Mouse (Mus musculus) hindbrain, embryonic 16.5 days (tissue): ENCODE measurements around the gene Abca1. TPM values are rescaled to one million over a fixed set of nuclear protein-coding genes. Genes with fewer than 3 reads are reported as not detected.
A peak's percentile ranks its signal among the peaks of the same experiment; 100 is the strongest.

Source experiments
- ATAC-seq: fragments of 200-750 bp; cut with Nextera tagmentation; 2 replicates; pipeline ENCODE4 v1.8.0; 2017; ENCODE audit warnings: moderate TSS enrichment, moderate library complexity
- H3K27ac ChIP-seq: fragments of 300-500 bp; sonication (generic); 2 replicates; pipeline ENCODE4 v1.5.1; 2014; ENCODE audit warnings: low read depth, mild to moderate bottlenecking, control low read depth, low read length, moderate library complexity
- H3K27me3 ChIP-seq: fragments of 300-500 bp; sonication (generic); replicated peaks from 2 replicates; pipeline ENCODE4 v1.6.1; 2014; ENCODE audit warnings: low read length; ENCODE audit not compliant: control insufficient read depth, insufficient read depth
- H3K36me3 ChIP-seq: fragments of 300-500 bp; sonication (generic); 2 replicates; pipeline ENCODE4 v1.6.1; 2014; ENCODE audit warnings: mild to moderate bottlenecking, low read length, moderate library complexity, mixed read lengths; ENCODE audit not compliant: control insufficient read depth, insufficient read depth
- H3K4me1 ChIP-seq: fragments of 300-500 bp; sonication (generic); 2 replicates; pipeline ENCODE4 v1.6.1; 2014; ENCODE audit warnings: low read depth, low read length; ENCODE audit not compliant: control insufficient read depth, insufficient read depth
- H3K4me2 ChIP-seq: fragments of 300-500 bp; sonication (generic); 2 replicates; pipeline ENCODE4 v1.6.1; 2014; ENCODE audit warnings: mild to moderate bottlenecking, low read length, control low read depth, moderate library complexity
- H3K4me3 ChIP-seq: fragments of 300-500 bp; sonication (generic); 2 replicates; pipeline ENCODE4 v1.5.1; 2014; ENCODE audit warnings: mild to moderate bottlenecking, low read length, control low read depth, moderate library complexity
- H3K9ac ChIP-seq: fragments of 300-500 bp; sonication (generic); 2 replicates; pipeline ENCODE4 v1.6.1; 2014; ENCODE audit warnings: low read depth, mild to moderate bottlenecking, control low read depth, low read length, moderate library complexity
- H3K9me3 ChIP-seq: fragments of 300-500 bp; sonication (generic); 2 replicates; pipeline ENCODE4 v1.6.1; 2014; ENCODE audit warnings: mild to moderate bottlenecking, low read length, moderate library complexity; ENCODE audit not compliant: control insufficient read depth
- WGBS: fragments of 180-500 bp; shearing (Covaris S2); extraction: QIAGEN DNeasy Blood & Tissue Kit; methylation state at CpG from one replicate; pipeline ENCODE4 v1.1.7; 2014; 5-methylcytosine and 5-hydroxymethylcytosine counted together
- polyA plus RNA-seq: library from polyadenylated mRNA; unstranded; fragments of >200 nt; fragmentation: Nextera tagmentation; extraction: Ambion mirVana; gene quantifications from 2 replicates; pipeline ENCODE4 v1.2.1, GENCODE M21; 2015

Gene Abca1
- polyA plus RNA-seq, 1 experiment from 2014 or later = 9.4 TPM

DNA sequence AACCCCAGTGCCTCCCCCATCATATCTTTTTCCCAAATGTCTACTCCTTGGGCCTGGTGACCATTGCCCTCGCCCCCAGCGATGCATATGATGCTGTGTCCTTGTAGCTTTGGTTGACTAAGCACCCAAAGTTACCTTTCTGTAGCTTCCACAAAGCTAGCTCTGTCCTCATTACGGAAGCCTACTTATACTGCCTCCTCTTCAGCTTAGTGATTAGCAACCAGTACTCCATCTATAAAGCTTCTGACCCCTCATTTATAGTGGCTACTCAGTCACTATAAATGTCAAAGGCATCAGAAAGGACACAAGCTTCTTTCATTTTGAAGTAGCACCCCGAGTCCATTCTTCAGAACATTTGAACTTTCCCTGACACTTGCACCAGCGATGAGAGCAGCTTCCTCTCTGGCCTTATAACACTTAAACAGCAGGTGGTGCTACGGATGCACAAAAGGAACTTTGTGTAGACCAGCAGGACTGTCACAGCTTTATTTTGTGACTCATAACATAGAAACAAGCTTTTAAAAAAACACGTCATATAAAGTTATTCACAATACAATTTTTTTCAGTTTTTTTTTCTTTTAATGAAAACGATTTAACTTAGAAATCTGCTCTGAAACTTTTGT is 129.3 kb downstream of the Abca1 start:
- Histone ChIP-seq H3K36me3 (0 out of 2 replicates have a peak, but pooled peaks cover under 1% of the 10 kb centered on the region), H3K27me3 (no peaks in the 10 kb centered on the region), H3K9me3 (no peaks in the 10 kb centered on the region), H3K4me1 (no peaks in the 10 kb centered on the region), H3K4me3 (no peak overlapping the region), H3K27ac (no peak overlapping the region), H3K4me2 (no peak overlapping the region), H3K9ac (no peak overlapping the region)
- ATAC-seq = peak; percentile 79
- WGBS = 35% methylated on average over 8 of the region's 8 CpGs

- Histone ChIP-seq H3K4me3 (no peak overlapping the region), H3K27me3 (no peaks in the 10 kb centered on the region), H3K27ac (no peak overlapping the region), H3K9ac (no peak overlapping the region), H3K36me3 (peaks cover 11% of the 10 kb centered on the region), H3K4me1 (no peaks in the 10 kb centered on the region), H3K4me2 (no peak overlapping the region), H3K9me3 (no peaks in the 10 kb centered on the region)
- ATAC-seq = no peak
- WGBS = 87% methylated on average over 3 of the region's 3 CpGs
Measured at GRCm38 (mm10) chr4:53027811-53028210, 131.9 kb downstream of the Abca1 start.

DNA sequence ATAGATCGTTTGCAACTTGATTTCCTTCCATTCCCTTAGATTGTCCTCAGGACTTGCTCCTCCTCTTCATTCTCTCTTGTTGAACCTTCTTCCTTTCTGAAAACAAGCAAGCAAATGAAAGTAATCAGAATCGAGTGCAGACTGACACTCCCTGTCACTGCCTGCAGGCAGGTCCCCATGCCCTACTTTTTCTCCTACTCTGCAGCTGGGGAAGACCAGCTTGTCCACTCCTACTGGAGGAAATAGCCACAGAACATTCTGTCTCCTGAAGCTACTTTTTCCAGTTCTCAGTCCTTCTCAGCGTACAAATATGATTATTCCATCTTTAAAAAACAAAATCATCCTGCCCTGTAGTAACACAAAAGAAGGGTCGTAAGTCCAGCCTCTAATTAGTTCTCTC is 135.3 kb downstream of the Abca1 start:
- Histone ChIP-seq H3K4me3 (no peak overlapping the region), H3K4me2 (no peak overlapping the region), H3K27ac (no peak overlapping the region), H3K9me3 (no peaks in the 10 kb centered on the region), H3K4me1 (no peaks in the 10 kb centered on the region), H3K36me3 (peaks cover 19% of the 10 kb centered on the region), H3K9ac (no peak overlapping the region), H3K27me3 (no peaks in the 10 kb centered on the region)
- ATAC-seq = no peak
- 91% methylated on average over 4 of the region's 4 CpGs for WGBS

DNA sequence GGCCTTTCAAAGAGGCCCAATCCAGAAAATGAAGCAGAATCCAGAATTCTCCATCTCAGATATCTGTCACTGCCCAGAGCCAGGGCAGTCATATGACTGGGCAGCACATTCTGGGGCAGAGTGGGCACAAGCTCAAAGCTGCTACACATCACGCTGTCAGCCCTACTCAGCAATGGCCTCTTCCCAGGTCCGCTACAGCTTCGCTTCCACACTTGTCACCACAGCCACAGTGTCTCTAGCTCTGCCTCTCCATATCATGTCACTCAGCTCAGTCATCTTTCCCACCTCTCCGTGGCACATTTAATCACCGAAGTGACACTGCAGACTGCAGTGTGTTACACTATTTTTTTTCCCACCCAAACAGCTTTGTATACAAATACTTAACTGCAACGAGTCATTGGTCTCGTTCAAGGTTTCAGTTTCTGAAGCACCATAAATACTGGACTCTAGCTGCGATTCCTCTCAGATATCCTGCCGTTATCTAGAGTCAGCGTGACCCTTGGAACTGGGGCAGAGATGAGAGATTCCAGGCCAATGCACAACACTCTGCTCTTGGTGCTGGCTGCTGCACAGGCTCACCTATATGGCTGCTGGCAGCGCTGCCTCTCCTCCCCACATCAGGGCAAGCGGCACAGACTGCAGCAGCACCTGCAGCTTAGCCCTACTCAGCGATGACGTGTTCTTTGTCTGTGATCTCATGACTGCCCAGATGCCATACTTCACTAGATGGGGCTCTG is 136.3 kb downstream of the Abca1 start:
- Histone ChIP-seq H3K27me3 (no peaks in the 10 kb centered on the region), H3K4me1 (no peaks in the 10 kb centered on the region), H3K4me2 (no peak overlapping the region), H3K4me3 (no peak overlapping the region), H3K27ac (no peak overlapping the region), H3K9me3 (no peaks in the 10 kb centered on the region), H3K9ac (no peak overlapping the region), H3K36me3 (peaks cover 23% of the 10 kb centered on the region)
- WGBS = 98% methylated on average over 14 of the region's 14 CpGs
- ATAC-seq = no peak

DNA sequence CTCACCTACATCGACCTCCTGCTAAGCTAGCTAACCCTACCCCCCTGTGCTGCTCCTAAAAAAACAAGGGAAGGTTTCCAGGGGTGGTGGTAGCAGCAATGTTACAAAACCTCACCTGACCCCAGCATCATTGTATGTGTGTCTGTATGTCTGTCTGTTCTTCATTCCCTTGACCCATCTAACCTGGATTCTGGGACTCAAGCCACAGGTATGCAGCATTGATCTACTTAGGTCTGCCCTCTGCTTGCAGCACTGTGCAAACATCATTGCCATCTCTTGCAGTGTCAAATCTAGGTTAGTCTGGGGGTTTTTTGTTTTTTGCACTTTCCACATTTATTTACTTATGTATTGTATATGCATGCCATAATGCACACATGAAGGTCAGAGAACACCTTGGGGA is 141.3 kb downstream of the Abca1 start:
- Histone ChIP-seq H3K27me3 (no peaks in the 10 kb centered on the region), H3K4me1 (no peaks in the 10 kb centered on the region), H3K36me3 (peaks cover 41% of the 10 kb centered on the region), H3K9me3 (no peaks in the 10 kb centered on the region), H3K4me2 (no peak overlapping the region), H3K27ac (no peak overlapping the region), H3K4me3 (no peak overlapping the region), H3K9ac (no peak overlapping the region)
- WGBS = 85% methylated on average over 1 of the region's 1 CpGs
- ATAC-seq = no peak

DNA sequence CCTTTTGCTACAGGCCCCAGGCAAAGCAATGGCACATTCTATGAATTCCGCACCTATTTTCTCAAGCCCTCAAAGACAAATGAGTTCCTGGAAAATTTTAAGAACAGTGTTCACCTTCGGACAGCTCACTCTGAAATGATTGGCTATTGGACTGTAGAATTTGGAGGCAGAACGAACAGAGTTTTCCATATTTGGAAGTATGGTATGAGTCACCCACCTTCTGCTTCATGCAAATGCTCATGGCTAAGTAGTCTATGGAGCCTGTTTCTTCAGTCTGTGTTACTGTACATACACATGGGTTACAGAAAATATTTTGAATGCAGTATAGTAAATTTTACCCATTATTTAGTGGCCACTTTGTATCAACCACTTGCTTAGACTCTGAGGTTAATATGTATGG is 144.7 kb downstream of the Abca1 start:
- no peaks in the 10 kb centered on the region for H3K27me3 ChIP-seq
- H3K27ac ChIP-seq = no peak overlapping the region
- peaks cover 28% of the 10 kb centered on the region for H3K36me3 ChIP-seq
- no peak for ATAC-seq
- WGBS = over 99% methylated on average over 3 of the region's 3 CpGs
- H3K4me2 ChIP-seq = no peak overlapping the region
- H3K4me1 ChIP-seq = peaks cover 5% of the 10 kb centered on the region
- H3K9me3 ChIP-seq = no peaks in the 10 kb centered on the region
- no peak overlapping the region for H3K4me3 ChIP-seq
- no peak overlapping the region for H3K9ac ChIP-seq

DNA sequence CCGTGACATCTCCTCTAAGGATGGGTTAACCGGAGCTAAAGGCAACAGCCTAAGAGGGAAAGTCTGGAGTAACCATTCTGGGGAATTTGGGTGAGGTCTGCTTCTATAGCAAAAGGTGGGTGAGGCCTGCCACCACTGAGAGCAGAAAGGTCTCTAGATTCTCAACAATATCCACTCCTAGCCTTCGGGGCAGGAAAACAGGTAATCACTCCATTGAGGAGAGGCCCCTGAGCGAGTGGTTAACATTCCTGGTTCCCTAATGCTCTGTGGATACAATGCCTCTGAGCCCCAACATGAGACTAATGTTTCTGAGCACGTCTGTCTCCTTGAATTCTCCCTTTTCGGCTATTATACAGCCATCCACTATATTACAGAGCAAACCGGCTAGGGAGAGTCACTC is 145.3 kb downstream of the Abca1 start:
- H3K36me3 ChIP-seq = peaks cover 28% of the 10 kb centered on the region
- no peak overlapping the region for H3K4me2 ChIP-seq
- no peaks in the 10 kb centered on the region for H3K27me3 ChIP-seq
- H3K4me1 ChIP-seq = peaks cover 5% of the 10 kb centered on the region
- no peaks in the 10 kb centered on the region for H3K9me3 ChIP-seq
- no peak overlapping the region for H3K9ac ChIP-seq
- no peak overlapping the region for H3K4me3 ChIP-seq
- H3K27ac ChIP-seq = no peak overlapping the region
- 94% methylated on average over 7 of the region's 7 CpGs for WGBS
- ATAC-seq = no peak

GRCm38 (mm10) chr4:53011732-53012361 is 147.8 kb downstream of the Abca1 start, which contains the start of gene Nipsnap3b:
TSS of gene Nipsnap3b (plus strand) at chr4:53011880.
- Histone ChIP-seq H3K9ac (peak within 1 kb of the TSS; percentile 94), H3K27me3 (no peaks in the 10 kb centered on the region), H3K4me1 (peaks cover 5% of the 10 kb centered on the region), H3K4me2 (peak within 1 kb of the TSS; percentile 77), H3K36me3 (peaks cover 15% of the 10 kb centered on the region), H3K9me3 (no peaks in the 10 kb centered on the region), H3K4me3 (peak within 1 kb of the TSS; percentile 90), H3K27ac (peak within 1 kb of the TSS; percentile 93)
- ATAC-seq = peak; percentile 96
- under 1% methylated on average over 61 of the region's 63 CpGs for WGBS

GRCm38 (mm10) chr4:53009871-53010270 is 149.8 kb downstream of the Abca1 start:
- Histone ChIP-seq H3K27me3 (no peaks in the 10 kb centered on the region), H3K9me3 (no peaks in the 10 kb centered on the region), H3K27ac (no peak overlapping the region), H3K9ac (no peak overlapping the region), H3K4me1 (peaks cover 5% of the 10 kb centered on the region), H3K36me3 (peaks cover under 1% of the 10 kb centered on the region), H3K4me2 (no peak overlapping the region), H3K4me3 (no peak overlapping the region)
- WGBS = 91% methylated on average over 4 of the region's 4 CpGs
- ATAC-seq = no peak
